Mouse (Mus musculus) ES-Bruce4 (cell line): ENCODE measurements around the gene Soat2.

Experiments used
- CTCF ChIP-seq: IDR thresholded peaks from one replicate; pipeline ENCODE4 v1.8.1; 2011; ENCODE audit warnings: low read depth, low read length
- EP300 ChIP-seq: IDR thresholded peaks from 2 replicates; pipeline ENCODE4 v1.6.1; 2011; ENCODE audit warnings: low read depth, low read length; ENCODE audit not compliant: insufficient read depth
- POLR2A ChIP-seq: IDR thresholded peaks from one replicate; pipeline ENCODE4 v1.8.1; 2011; ENCODE audit warnings: low read length; ENCODE audit not compliant: insufficient read depth

DNA sequence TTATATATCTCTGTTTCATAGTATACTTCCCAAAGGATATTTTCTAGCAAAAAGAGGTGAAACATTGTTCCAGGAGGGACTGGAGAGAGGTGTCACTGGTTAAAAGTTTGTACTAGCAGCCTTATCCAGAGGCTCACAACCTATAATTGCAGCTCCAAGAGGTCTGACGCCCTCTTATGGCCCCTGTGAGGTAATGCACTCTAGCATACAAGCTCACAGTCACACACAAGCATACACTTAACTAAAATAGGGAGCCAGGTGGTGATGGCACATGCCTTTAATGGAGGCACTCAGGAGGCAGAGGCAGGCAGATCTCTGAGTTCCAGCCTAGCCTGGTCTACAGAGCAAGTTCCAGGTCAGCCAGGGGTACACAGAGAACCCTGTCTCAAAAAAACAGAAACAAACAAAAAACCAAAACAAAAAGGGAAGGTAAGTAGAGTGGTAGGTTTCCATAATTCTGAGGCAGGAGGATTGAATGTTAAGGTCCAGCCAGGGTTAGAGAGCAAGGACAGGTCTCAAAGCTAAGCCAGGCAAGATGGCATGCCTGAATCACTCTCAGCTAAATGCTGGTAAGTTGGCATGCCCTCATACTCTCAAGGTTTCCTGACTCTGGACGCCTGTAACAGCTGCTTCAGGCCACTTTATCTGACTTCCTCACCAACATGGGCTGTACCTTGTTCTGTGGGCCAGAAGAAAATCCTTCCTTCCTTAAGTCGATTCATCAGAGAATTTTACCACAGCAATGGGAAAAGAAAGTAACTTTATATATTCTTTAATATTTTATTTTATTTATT is 13.8 kb downstream of the Soat2 start:
- no peak for TF ChIP-seq POLR2A
- no peak for TF ChIP-seq CTCF
- TF ChIP-seq EP300 = no peak
